Mouse (Mus musculus) embryonic facial prominence, embryonic 14.5 days (tissue): ENCODE data around the gene Dglucy. TPM values are rescaled to one million over a fixed set of nuclear protein-coding genes. Genes with fewer than 3 reads are reported as not detected.
A peak's percentile ranks its signal among the peaks of the same experiment; 100 is the strongest.

ENCODE experiments used
- ATAC-seq: fragments of 200-750 bp; cut with Nextera tagmentation; 2 replicates; pipeline ENCODE4 v1.8.0; 2017; ENCODE audit warnings: low read depth, moderate number of reproducible peaks, moderate TSS enrichment
- DNase-seq: peaks from one replicate; pipeline ENCODE4 v3.0.0-alpha.2; 2015; ENCODE audit warnings: low spot score
- H3K27ac ChIP-seq: fragments of 300-500 bp; sonication (generic); replicated peaks from 2 replicates; pipeline ENCODE4 v1.5.1; 2014; ENCODE audit warnings: low read depth, mild to moderate bottlenecking, low read length, moderate library complexity
- H3K27me3 ChIP-seq: fragments of 300-500 bp; sonication (generic); replicated peaks from 2 replicates; pipeline ENCODE4 v1.6.1; 2014; ENCODE audit warnings: low read length; ENCODE audit not compliant: control insufficient read depth, insufficient read depth
- H3K36me3 ChIP-seq: fragments of 300-500 bp; sonication (generic); 2 replicates; pipeline ENCODE4 v1.6.1; 2014; ENCODE audit warnings: low read length, mixed read lengths; ENCODE audit not compliant: control insufficient read depth, insufficient read depth
- H3K4me1 ChIP-seq: fragments of 300-500 bp; sonication (generic); 2 replicates; pipeline ENCODE4 v1.6.1; 2014; ENCODE audit warnings: antibody characterized with exemption, low read length; ENCODE audit not compliant: control insufficient read depth, insufficient read depth
- H3K4me2 ChIP-seq: fragments of 300-500 bp; sonication (generic); 2 replicates; pipeline ENCODE4 v1.6.1; 2014; ENCODE audit warnings: low read depth, mild to moderate bottlenecking, low read length, moderate library complexity, mixed read lengths
- H3K4me3 ChIP-seq: fragments of 300-500 bp; sonication (generic); 2 replicates; pipeline ENCODE4 v1.5.1; 2014; ENCODE audit warnings: low read depth, mild to moderate bottlenecking, low read length
- H3K9ac ChIP-seq: fragments of 300-500 bp; sonication (generic); 2 replicates; pipeline ENCODE4 v1.6.1; 2014; ENCODE audit warnings: low read depth, mild to moderate bottlenecking, low read length, moderate library complexity, mixed read lengths
- H3K9me3 ChIP-seq: fragments of 300-500 bp; sonication (generic); 2 replicates; pipeline ENCODE4 v1.6.1; 2016; ENCODE audit warnings: low read length; ENCODE audit not compliant: control insufficient read depth
- WGBS: fragments of 180-500 bp; shearing (Covaris S2); extraction: QIAGEN DNeasy Blood & Tissue Kit; methylation state at CpG from one replicate; pipeline ENCODE4 v1.1.7; 2014; 5-methylcytosine and 5-hydroxymethylcytosine counted together
- polyA plus RNA-seq: library from polyadenylated mRNA; unstranded; fragments of >200 nt; fragmentation: Nextera tagmentation; extraction: Ambion mirVana; gene quantifications from 2 replicates; pipeline ENCODE4 v1.2.1, GENCODE M21; 2014

Gene Dglucy
- polyA plus RNA-seq, 1 experiment from 2014 or later: 4.9 TPM

DNA sequence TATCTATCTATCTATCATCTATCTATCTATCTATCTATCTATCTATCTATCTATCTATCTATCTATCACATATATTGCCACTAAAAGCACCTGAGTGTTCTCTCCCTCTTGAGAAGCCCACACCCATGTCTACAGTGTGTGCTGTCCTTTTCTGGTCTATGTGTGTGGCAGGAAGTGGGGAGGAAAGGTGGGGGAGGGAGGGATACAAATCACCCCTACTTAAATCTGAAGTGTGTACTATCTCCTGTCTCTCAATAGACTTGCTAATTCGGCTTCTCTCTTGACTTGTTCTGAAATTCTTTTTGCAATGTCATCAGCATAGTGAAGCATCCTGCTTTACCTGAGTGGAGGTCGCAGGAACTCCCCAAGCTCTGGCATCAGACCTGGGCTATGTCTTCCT lies 77.5 kb downstream of the Dglucy start:
- Histone ChIP-seq H3K4me1 (no peaks in the 10 kb centered on the region), H3K36me3 (no peaks in the 10 kb centered on the region), H3K27ac (no peak overlapping the region), H3K9me3 (no peaks in the 10 kb centered on the region), H3K27me3 (no peaks in the 10 kb centered on the region), H3K9ac (no peak overlapping the region), H3K4me2 (no peak overlapping the region), H3K4me3 (no peak overlapping the region)
- no peak for DNase-seq
- ATAC-seq: no peak
- WGBS: 80% methylated on average over 2 of the region's 2 CpGs

DNA sequence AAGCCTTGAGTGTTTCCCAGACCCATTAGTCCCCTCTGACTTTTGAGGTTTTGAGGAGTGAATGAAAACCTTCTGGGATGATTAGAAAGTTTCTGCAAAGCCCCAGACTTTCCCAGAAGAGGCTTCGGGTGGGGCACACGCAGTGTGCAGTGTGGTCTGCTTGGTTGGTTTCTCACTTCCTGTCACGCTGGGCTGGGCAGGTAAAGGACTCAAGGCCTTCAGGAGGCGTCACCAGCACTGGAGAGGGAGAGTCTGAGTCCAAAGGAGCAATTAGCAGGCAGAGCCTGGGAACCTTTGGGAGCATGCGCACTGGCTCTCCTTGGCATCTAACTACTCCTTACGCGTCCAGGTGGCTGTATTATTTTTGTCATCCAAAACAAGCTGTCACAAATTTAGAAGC lies 78.9 kb downstream of the Dglucy start:
- Histone ChIP-seq H3K4me1 (no peaks in the 10 kb centered on the region), H3K4me3 (no peak overlapping the region), H3K9ac (no peak overlapping the region), H3K36me3 (no peaks in the 10 kb centered on the region), H3K4me2 (no peak overlapping the region), H3K27me3 (no peaks in the 10 kb centered on the region), H3K27ac (no peak overlapping the region), H3K9me3 (no peaks in the 10 kb centered on the region)
- DNase-seq (no peak), ATAC-seq (no peak)
- 65% methylated on average over 7 of the region's 7 CpGs for WGBS

DNA sequence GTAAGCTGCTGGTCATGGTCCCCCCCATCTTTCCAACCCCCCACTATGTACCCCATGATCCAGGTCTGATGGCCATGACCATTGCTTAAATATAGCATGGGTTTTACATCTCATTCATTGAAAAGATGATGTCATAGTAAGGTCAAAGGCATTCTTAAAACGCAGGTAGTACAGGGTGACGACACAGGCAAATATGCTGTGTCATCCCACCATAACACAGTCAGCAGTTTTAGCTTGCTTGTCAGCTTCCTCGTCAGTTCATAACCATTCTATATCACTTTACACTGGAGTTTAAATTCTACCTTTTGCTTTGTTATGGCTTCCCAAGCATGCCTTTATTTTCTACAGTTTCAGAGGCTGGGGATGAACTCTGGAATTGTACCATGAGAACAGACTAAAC lies 83.4 kb downstream of the Dglucy start:
- WGBS: 80% methylated on average over 3 of the region's 3 CpGs

DNA sequence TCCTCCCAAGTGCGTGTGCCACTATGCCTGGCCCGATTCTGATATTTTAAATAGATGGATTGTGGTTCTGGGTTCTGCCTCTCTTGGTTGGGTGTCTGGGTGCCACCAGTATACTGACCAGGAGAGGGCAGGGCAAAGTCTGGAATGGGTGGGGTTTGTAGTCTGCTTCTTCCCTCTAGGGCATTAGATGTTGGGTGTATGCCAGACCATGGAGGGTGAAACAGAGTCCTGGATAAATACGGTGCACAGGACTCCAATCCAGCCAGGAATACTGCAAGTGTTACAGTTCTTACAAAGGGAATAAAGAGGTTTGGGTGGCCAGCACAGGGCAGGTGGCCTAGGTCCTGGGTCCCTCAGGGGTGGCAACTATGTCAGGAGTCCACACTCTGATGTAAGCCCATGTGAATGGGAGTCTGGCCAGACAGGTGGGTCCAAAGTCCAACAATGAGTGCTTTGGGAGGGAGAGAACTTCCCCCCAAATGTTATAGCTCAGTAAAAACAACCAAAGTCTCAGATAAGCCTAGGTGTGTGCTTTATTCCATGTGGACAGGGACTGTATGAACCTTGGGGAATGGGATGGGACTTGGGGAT lies 84.1 kb downstream of the Dglucy start:
- Histone ChIP-seq H3K27me3 (no peaks in the 10 kb centered on the region), H3K9ac (no peak overlapping the region), H3K36me3 (no peaks in the 10 kb centered on the region), H3K27ac (no peak overlapping the region), H3K4me2 (no peak overlapping the region), H3K9me3 (no peaks in the 10 kb centered on the region), H3K4me3 (no peak overlapping the region), H3K4me1 (no peaks in the 10 kb centered on the region; the same call in 1 of the 2 replicates)
- 86% methylated on average over 3 of the region's 3 CpGs for WGBS
- no peak for DNase-seq
- no peak for ATAC-seq

More for the DNA sequence above, 83.4 kb downstream of the Dglucy start:
- H3K4me2 ChIP-seq: no peak overlapping the region
- H3K27ac ChIP-seq: no peak overlapping the region
- H3K9ac ChIP-seq: no peak overlapping the region
- no peaks in the 10 kb centered on the region for H3K4me1 ChIP-seq
- ATAC-seq: no peak
- no peak for DNase-seq
- no peak overlapping the region for H3K4me3 ChIP-seq
- no peaks in the 10 kb centered on the region for H3K9me3 ChIP-seq
- H3K27me3 ChIP-seq: no peaks in the 10 kb centered on the region
- no peaks in the 10 kb centered on the region for H3K36me3 ChIP-seq

DNA sequence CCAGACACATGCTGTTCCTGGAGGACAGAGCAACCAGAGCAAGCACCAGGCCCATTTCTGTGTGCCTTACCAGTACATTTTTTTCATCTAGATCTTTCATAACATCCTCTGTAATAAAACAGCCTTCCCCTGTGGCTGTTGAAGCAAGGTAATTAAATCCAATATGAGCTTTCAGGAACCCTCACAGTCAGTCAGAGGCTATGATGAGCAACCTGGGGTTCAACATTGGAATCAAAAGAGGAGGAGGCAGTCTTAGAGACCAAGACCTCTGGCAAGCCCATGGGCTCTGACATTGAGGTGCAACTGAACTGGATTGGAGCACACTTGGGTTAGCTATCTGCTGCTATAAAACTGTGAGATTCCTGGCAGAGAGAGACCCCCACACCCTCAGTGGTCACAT lies 86.2 kb downstream of the Dglucy start:
- ATAC-seq: no peak
- no peak overlapping the region for H3K4me3 ChIP-seq

DNA sequence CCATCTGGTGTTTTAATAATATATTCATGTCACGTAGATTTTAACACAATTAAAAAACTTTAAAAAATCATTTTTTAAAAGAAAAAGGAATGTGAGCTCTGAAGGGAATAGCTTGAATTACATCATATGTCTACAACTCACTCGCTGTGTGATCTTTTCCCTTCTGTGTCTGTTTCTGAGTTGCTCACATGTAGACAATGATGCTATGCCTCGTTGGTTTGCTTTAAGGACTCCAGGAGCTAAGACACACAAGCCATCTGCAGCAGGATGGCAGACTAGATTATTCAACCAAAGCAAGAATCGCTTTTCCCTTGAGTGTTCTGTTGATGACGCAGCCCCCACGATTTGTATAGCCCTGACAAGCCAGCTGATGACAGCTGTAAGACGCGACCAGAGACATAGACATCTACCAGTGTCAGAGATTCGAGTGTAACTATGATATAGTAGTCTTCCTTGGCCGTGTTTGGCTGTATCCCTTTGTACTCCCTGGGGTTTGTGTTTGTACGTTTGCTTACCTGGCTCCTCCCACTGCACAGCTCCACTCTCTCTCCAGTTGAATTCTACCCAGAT lies 86.7 kb downstream of the Dglucy start:
- DNase-seq (no peak), ATAC-seq (no peak)
- Histone ChIP-seq H3K9ac (no peak overlapping the region), H3K4me2 (no peak overlapping the region), H3K27me3 (no peaks in the 10 kb centered on the region), H3K36me3 (no peaks in the 10 kb centered on the region), H3K4me1 (no peaks in the 10 kb centered on the region; the same call in 1 of the 2 replicates), H3K27ac (no peak overlapping the region), H3K9me3 (peaks cover 4% of the 10 kb centered on the region; the same call in 1 of the 2 replicates), H3K4me3 (no peak overlapping the region)
- 73% methylated on average over 11 of the region's 11 CpGs for WGBS

More for the DNA sequence above, 86.2 kb downstream of the Dglucy start:
- no peak overlapping the region for H3K27ac ChIP-seq
- H3K36me3 ChIP-seq: no peaks in the 10 kb centered on the region
- no peak for DNase-seq
- no peak overlapping the region for H3K9ac ChIP-seq
- H3K4me1 ChIP-seq: no peaks in the 10 kb centered on the region; the same call in 1 of the 2 replicates
- H3K4me2 ChIP-seq: no peak overlapping the region
- peaks cover 4% of the 10 kb centered on the region; the same call in 1 of the 2 replicates for H3K9me3 ChIP-seq
- no peaks in the 10 kb centered on the region for H3K27me3 ChIP-seq

DNA sequence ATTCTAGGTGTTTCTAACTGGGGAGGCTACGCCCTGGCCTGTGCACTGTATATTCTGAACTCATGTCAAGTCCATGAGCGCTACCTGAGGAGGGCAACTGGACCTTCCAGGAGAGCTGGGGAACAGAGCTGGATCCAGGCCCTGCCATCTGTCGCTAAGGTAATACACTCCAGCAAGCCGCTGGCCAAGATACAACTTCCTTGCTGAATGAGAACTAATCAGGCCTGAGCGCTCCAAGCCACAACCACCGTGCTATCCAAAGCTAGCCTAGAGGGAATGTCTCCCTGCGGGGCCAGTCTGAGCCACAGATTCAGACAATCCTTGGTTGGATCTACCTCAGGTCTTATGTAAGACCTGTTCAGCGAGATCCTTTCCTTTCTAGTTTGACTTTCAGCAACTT lies 88.2 kb downstream of the Dglucy start:
- Histone ChIP-seq H3K9me3 (peaks cover 4% of the 10 kb centered on the region; the same call in 1 of the 2 replicates), H3K36me3 (no peaks in the 10 kb centered on the region), H3K4me3 (no peak overlapping the region), H3K27me3 (no peaks in the 10 kb centered on the region), H3K4me1 (no peaks in the 10 kb centered on the region; the same call in 1 of the 2 replicates), H3K27ac (no peak overlapping the region), H3K9ac (no peak overlapping the region), H3K4me2 (no peak overlapping the region)
- ATAC-seq (no peak), DNase-seq (peak; percentile 6)
- WGBS: 84% methylated on average over 8 of the region's 8 CpGs

DNA sequence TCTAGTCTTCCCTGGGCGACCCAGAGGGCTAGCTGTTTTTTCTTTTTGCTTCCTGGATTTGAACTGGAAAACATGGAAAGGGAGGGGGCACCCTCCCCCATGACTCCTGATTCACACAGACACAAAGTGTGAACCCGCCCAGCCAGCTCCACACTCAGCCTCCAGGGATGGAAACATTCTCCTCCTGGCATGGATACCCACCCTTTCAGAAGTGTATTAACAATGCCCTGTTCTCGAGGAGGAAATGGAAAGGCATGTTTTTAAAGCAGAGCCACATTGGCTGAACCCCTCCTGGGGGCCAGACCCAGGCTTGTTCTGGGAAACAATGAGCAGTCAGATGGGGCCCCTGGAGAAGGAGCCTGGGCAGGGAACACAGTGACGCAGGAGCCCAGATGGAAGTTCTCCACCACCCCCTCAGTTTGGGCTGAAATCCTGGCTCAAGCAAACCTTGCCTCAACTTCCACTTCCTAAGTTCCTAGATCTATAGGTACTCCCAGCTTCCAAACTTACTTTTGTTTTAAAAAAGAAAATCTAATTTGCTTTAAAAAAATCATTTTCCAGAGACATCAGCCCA lies 89.3 kb downstream of the Dglucy start:
- 0 out of 2 replicates have a peak overlapping the region, but pooled peaks have one; percentile 17 for H3K27ac ChIP-seq
- peak; percentile 13 for DNase-seq
- H3K36me3 ChIP-seq: no peaks in the 10 kb centered on the region
- no peak overlapping the region for H3K4me3 ChIP-seq
- peaks cover 4% of the 10 kb centered on the region; the same call in 1 of the 2 replicates for H3K9me3 ChIP-seq
- H3K9ac ChIP-seq: no peak overlapping the region
- no peak for ATAC-seq
- no peaks in the 10 kb centered on the region for H3K27me3 ChIP-seq
- no peaks in the 10 kb centered on the region; the same call in 1 of the 2 replicates for H3K4me1 ChIP-seq
- no peak overlapping the region for H3K4me2 ChIP-seq
- WGBS: 46% methylated on average over 4 of the region's 4 CpGs
